Mouse (Mus musculus) embryonic facial prominence, embryonic 13.5 days (tissue): ENCODE results near the gene Dntt. TPM values are rescaled to one million over a fixed set of nuclear protein-coding genes. Genes with fewer than 3 reads are reported as not detected.

Experiments
- ATAC-seq: fragments of 200-750 bp; cut with Nextera tagmentation; 2 replicates; pipeline ENCODE4 v1.8.0; 2017; ENCODE audit warnings: low read depth; ENCODE audit not compliant: insufficient number of reproducible peaks, insufficient read depth, low FRiP score, low TSS enrichment
- H3K27ac ChIP-seq: fragments of 300-500 bp; sonication (generic); 2 replicates; pipeline ENCODE4 v1.5.1; 2015; ENCODE audit warnings: moderate library complexity, mild to moderate bottlenecking, inconsistent platforms
- H3K27me3 ChIP-seq: fragments of 300-500 bp; sonication (generic); 2 replicates; pipeline ENCODE4 v1.6.1; 2015; ENCODE audit warnings: mild to moderate bottlenecking, inconsistent platforms
- H3K36me3 ChIP-seq: fragments of 300-500 bp; sonication (generic); 2 replicates; pipeline ENCODE4 v1.6.1; 2015; ENCODE audit warnings: mild to moderate bottlenecking, inconsistent platforms
- H3K4me1 ChIP-seq: fragments of 300-500 bp; sonication (generic); 2 replicates; pipeline ENCODE4 v1.6.1; 2015; ENCODE audit warnings: inconsistent platforms
- H3K4me2 ChIP-seq: fragments of 300-500 bp; sonication (generic); 2 replicates; pipeline ENCODE4 v1.6.1; 2015; ENCODE audit warnings: moderate library complexity, mild to moderate bottlenecking, inconsistent platforms
- H3K4me3 ChIP-seq: fragments of 300-500 bp; sonication (generic); 2 replicates; pipeline ENCODE4 v1.5.1; 2015; ENCODE audit warnings: mild to moderate bottlenecking, inconsistent platforms
- H3K9ac ChIP-seq: fragments of 300-500 bp; sonication (generic); 2 replicates; pipeline ENCODE4 v1.6.1; 2015; ENCODE audit warnings: mild to moderate bottlenecking, inconsistent platforms
- H3K9me3 ChIP-seq: fragments of 300-500 bp; sonication (generic); 2 replicates; pipeline ENCODE4 v1.6.1; 2016; ENCODE audit warnings: inconsistent platforms
- WGBS: fragments of 180-500 bp; shearing (Covaris S2); methylation state at CpG from one replicate; pipeline ENCODE4 v1.1.7; 2015; ENCODE audit warnings: mixed read lengths; 5-methylcytosine and 5-hydroxymethylcytosine counted together
- polyA plus RNA-seq: library from polyadenylated mRNA; unstranded; fragments of >200 nt; fragmentation: Nextera tagmentation; extraction: Ambion mirVana; gene quantifications from 2 replicates; pipeline ENCODE4 v1.2.1, GENCODE M21; 2015

The Dntt gene
- polyA plus RNA-seq, 1 experiment from 2014 or later = not detected

GRCm38 (mm10) chr19:40995449-40996401 is 33.4 kb upstream of the Dntt start:
- ATAC-seq = no peak
- Histone ChIP-seq H3K4me3 (no peak overlapping the region), H3K4me1 (peaks cover 10% of the 10 kb centered on the region), H3K27ac (no peak overlapping the region), H3K9me3 (no peaks in the 10 kb centered on the region), H3K9ac (no peak overlapping the region), H3K36me3 (no peaks in the 10 kb centered on the region), H3K4me2 (no peak overlapping the region), H3K27me3 (no peaks in the 10 kb centered on the region)
- WGBS = 63% methylated on average over 21 of the region's 21 CpGs

GRCm38 (mm10) chr19:40996722-40997121 is 32.4 kb upstream of the Dntt start:
- Histone ChIP-seq H3K27me3 (no peaks in the 10 kb centered on the region), H3K4me2 (no peak overlapping the region), H3K9me3 (no peaks in the 10 kb centered on the region), H3K36me3 (no peaks in the 10 kb centered on the region), H3K9ac (no peak overlapping the region), H3K27ac (no peak overlapping the region), H3K4me1 (peaks cover 10% of the 10 kb centered on the region), H3K4me3 (no peak overlapping the region)
- no peak for ATAC-seq
- WGBS = 88% methylated on average over 6 of the region's 6 CpGs

- H3K4me2 ChIP-seq = no peak overlapping the region
- H3K27me3 ChIP-seq = no peaks in the 10 kb centered on the region
- 65% methylated on average over 5 of the region's 5 CpGs for WGBS
- ATAC-seq = no peak
- H3K4me3 ChIP-seq = no peak overlapping the region
- no peaks in the 10 kb centered on the region for H3K36me3 ChIP-seq
- no peak overlapping the region for H3K27ac ChIP-seq
- no peak overlapping the region for H3K9ac ChIP-seq
- H3K9me3 ChIP-seq = no peaks in the 10 kb centered on the region
- peaks cover 8% of the 10 kb centered on the region for H3K4me1 ChIP-seq
Observed at GRCm38 (mm10) chr19:40998469-40999170, 30.5 kb upstream of the Dntt start.

GRCm38 (mm10) chr19:40999569-40999968 is 29.5 kb upstream of the Dntt start:
- ATAC-seq = no peak
- WGBS = 53% methylated on average over 3 of the region's 3 CpGs
- no peak overlapping the region for H3K4me3 ChIP-seq
- no peaks in the 10 kb centered on the region for H3K9me3 ChIP-seq
- no peak overlapping the region for H3K9ac ChIP-seq
- H3K27ac ChIP-seq = no peak overlapping the region
- no peak overlapping the region for H3K4me2 ChIP-seq
- H3K4me1 ChIP-seq = no peaks in the 10 kb centered on the region
- H3K27me3 ChIP-seq = no peaks in the 10 kb centered on the region
- H3K36me3 ChIP-seq = no peaks in the 10 kb centered on the region

- Histone ChIP-seq H3K27ac (no peak overlapping the region), H3K27me3 (no peaks in the 10 kb centered on the region), H3K4me3 (no peak overlapping the region), H3K9me3 (no peaks in the 10 kb centered on the region), H3K4me1 (no peaks in the 10 kb centered on the region), H3K4me2 (no peak overlapping the region), H3K9ac (no peak overlapping the region), H3K36me3 (no peaks in the 10 kb centered on the region)
- no peak for ATAC-seq
- WGBS = 83% methylated on average over 3 of the region's 3 CpGs
Observed at GRCm38 (mm10) chr19:41003694-41004315, 25.3 kb upstream of the Dntt start.

- Histone ChIP-seq H3K27me3 (no peaks in the 10 kb centered on the region), H3K27ac (no peak overlapping the region), H3K9me3 (no peaks in the 10 kb centered on the region), H3K9ac (no peak overlapping the region), H3K4me1 (peaks cover under 1% of the 10 kb centered on the region; the same call in 1 of the 2 replicates), H3K4me2 (no peak overlapping the region), H3K4me3 (no peak overlapping the region), H3K36me3 (no peaks in the 10 kb centered on the region)
- no peak for ATAC-seq
- 15% methylated on average over 4 of the region's 4 CpGs for WGBS
Observed at GRCm38 (mm10) chr19:41006621-41007020, 22.5 kb upstream of the Dntt start.

- ATAC-seq = no peak
- H3K4me3 ChIP-seq = no peak overlapping the region
- no peaks in the 10 kb centered on the region for H3K9me3 ChIP-seq
- H3K9ac ChIP-seq = no peak overlapping the region
- H3K27me3 ChIP-seq = no peaks in the 10 kb centered on the region
- peaks cover 4% of the 10 kb centered on the region; the same call in 1 of the 2 replicates for H3K4me1 ChIP-seq
- H3K36me3 ChIP-seq = no peaks in the 10 kb centered on the region
- 27% methylated on average over 6 of the region's 6 CpGs for WGBS
- H3K27ac ChIP-seq = no peak overlapping the region
- no peak overlapping the region for H3K4me2 ChIP-seq
Observed at GRCm38 (mm10) chr19:41007326-41007725, 21.7 kb upstream of the Dntt start.

GRCm38 (mm10) chr19:41007733-41008132 is 21.3 kb upstream of the Dntt start:
- 0 out of 2 replicates have a peak, but pooled peaks cover 3% of the 10 kb centered on the region for H3K27me3 ChIP-seq
- no peaks in the 10 kb centered on the region for H3K9me3 ChIP-seq
- no peak for ATAC-seq
- WGBS = 80% methylated on average over 4 of the region's 4 CpGs
- H3K4me2 ChIP-seq = no peak overlapping the region
- H3K4me1 ChIP-seq = peaks cover 6% of the 10 kb centered on the region; the same call in 1 of the 2 replicates
- H3K4me3 ChIP-seq = no peak overlapping the region
- no peaks in the 10 kb centered on the region for H3K36me3 ChIP-seq
- no peak overlapping the region for H3K27ac ChIP-seq
- H3K9ac ChIP-seq = no peak overlapping the region

GRCm38 (mm10) chr19:41008674-41009395 is 20.2 kb upstream of the Dntt start:
- H3K27me3 ChIP-seq = peaks cover 12% of the 10 kb centered on the region; the same call in 1 of the 2 replicates
- peaks cover 10% of the 10 kb centered on the region for H3K4me1 ChIP-seq
- H3K27ac ChIP-seq = no peak overlapping the region
- H3K4me3 ChIP-seq = no peak overlapping the region
- no peaks in the 10 kb centered on the region for H3K9me3 ChIP-seq
- no peak overlapping the region for H3K4me2 ChIP-seq
- no peaks in the 10 kb centered on the region for H3K36me3 ChIP-seq
- no peak overlapping the region for H3K9ac ChIP-seq
- 87% methylated on average over 5 of the region's 5 CpGs for WGBS
- ATAC-seq = no peak

GRCm38 (mm10) chr19:41011676-41012075 is 17.4 kb upstream of the Dntt start:
- Histone ChIP-seq H3K4me3 (no peak overlapping the region), H3K36me3 (no peaks in the 10 kb centered on the region), H3K27me3 (peaks cover 13% of the 10 kb centered on the region), H3K9me3 (no peaks in the 10 kb centered on the region), H3K4me1 (peaks cover 22% of the 10 kb centered on the region), H3K4me2 (peak overlapping the region; percentile 31), H3K27ac (no peak overlapping the region), H3K9ac (no peak overlapping the region)
- 23% methylated on average over 5 of the region's 5 CpGs for WGBS
- ATAC-seq = no peak

GRCm38 (mm10) chr19:41013591-41013990 is 15.5 kb upstream of the Dntt start:
- no peaks in the 10 kb centered on the region for H3K9me3 ChIP-seq
- WGBS = under 1% methylated on average over 5 of the region's 5 CpGs
- H3K4me3 ChIP-seq = no peak overlapping the region
- H3K9ac ChIP-seq = no peak overlapping the region
- peaks cover 22% of the 10 kb centered on the region for H3K4me1 ChIP-seq
- H3K4me2 ChIP-seq = no peak overlapping the region
- peak; percentile 57; the same call in 1 of the 2 replicates for ATAC-seq
- H3K27ac ChIP-seq = no peak overlapping the region
- peaks cover 15% of the 10 kb centered on the region for H3K27me3 ChIP-seq
- H3K36me3 ChIP-seq = no peaks in the 10 kb centered on the region
